Mouse (Mus musculus) ES-Bruce4 (cell line): ENCODE results near the gene Gzma.

Experiments
- CTCF ChIP-seq: IDR thresholded peaks from one replicate; pipeline ENCODE4 v1.8.1; 2011; ENCODE audit warnings: low read depth, low read length
- EP300 ChIP-seq: IDR thresholded peaks from 2 replicates; pipeline ENCODE4 v1.6.1; 2011; ENCODE audit warnings: low read depth, low read length; ENCODE audit not compliant: insufficient read depth
- POLR2A ChIP-seq: IDR thresholded peaks from one replicate; pipeline ENCODE4 v1.8.1; 2011; ENCODE audit warnings: low read length; ENCODE audit not compliant: insufficient read depth

DNA sequence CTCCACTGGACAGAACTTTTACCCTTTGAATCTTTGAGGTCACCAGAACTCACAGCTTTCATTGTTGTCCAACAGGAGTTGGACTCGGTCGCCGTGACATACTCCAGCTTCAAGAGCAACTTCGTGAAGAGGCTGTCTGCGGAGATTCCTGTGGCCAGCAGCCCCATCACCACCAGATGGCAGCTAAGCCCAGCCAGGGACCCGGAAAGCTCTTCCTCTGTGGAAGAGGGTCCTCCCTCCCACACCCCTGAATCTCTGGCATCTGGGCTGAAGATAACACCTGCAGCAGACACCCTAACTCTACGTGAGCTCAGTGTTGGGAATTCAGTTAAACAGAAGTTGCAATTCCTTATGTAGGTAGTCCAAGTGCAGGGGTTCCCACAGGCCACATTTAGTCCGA is 45.0 kb downstream of the Gzma start:
- TF ChIP-seq EP300, result no peak
- no peak for TF ChIP-seq POLR2A
- TF ChIP-seq CTCF, result peak; percentile 40
